11 mouse cellular contexts compared by ENCODE assay signal in genomic region chr4:12334429-12334828, GRCm38 (mm10).
DNase-seq lines count a peak whose midpoint lies in the region; ATAC-seq lines count a peak whose summit lies in the region.
"Had no signal": no experiment of that assay in that cellular context is flagged by ENCODE, and none has a peak within 500 bp of the region (broad histone marks: within the 10 kb centered on the region; RNA-seq: fewer than 3 reads in every experiment).

No protein-coding gene starts in this region.

- intact Hi-C loops in left cerebral cortex, postnatal 4 days (cut with DNase I), result no loop called here

- H3K4me2 ChIP-seq in midbrain, embryonic 15.5 days, result peak overlapping the region; percentile 9
- H3K4me2 ChIP-seq: embryonic facial prominence, embryonic 15.5 days; limb, embryonic 13.5 days had no signal

- 22% methylated on average over 9 of the region's 9 CpGs for WGBS in midbrain, embryonic 15.5 days

- peak; percentile 93 for ATAC-seq in midbrain, embryonic 15.5 days (replicated peaks)
- ATAC-seq: intestine, postnatal 0 days had no signal

- H3K4me3 ChIP-seq in midbrain, embryonic 15.5 days, result no peak overlapping the region
- H3K4me3 ChIP-seq: embryonic facial prominence, embryonic 15.5 days; limb, embryonic 13.5 days had no signal

- DNase-seq in adrenal gland, adult 2 months, result peak; percentile 1
- no peak for DNase-seq in adrenal gland, adult 18-20 months (ENCODE audit: low spot score in 2 of 2)
- peak; percentile 3 to 5 for DNase-seq in left cerebral cortex, adult 18-20 months (ENCODE audit: low spot score in 2 of 2)
- DNase-seq in left cerebral cortex, postnatal 4 days, result no peak
- peak; percentile 6 to 40 for DNase-seq in frontal cortex, adult 2 months (ENCODE audit: extremely low spot score in 1 of 2, low spot score in 1 of 2)
- DNase-seq in ovary, postnatal 10 days (ENCODE audit: low spot score), result no peak
- DNase-seq in urinary bladder, adult 18-20 months (ENCODE audit: low spot score in 2 of 2), result no peak

- H3K27ac ChIP-seq in midbrain, embryonic 15.5 days, result peak overlapping the region; percentile 70
- H3K27ac ChIP-seq: embryonic facial prominence, embryonic 15.5 days; limb, embryonic 13.5 days had no signal

- no peaks in the 10 kb centered on the region for H3K9me3 ChIP-seq in midbrain, embryonic 15.5 days
- H3K9me3 ChIP-seq: embryonic facial prominence, embryonic 15.5 days; limb, embryonic 13.5 days had no signal

- H3K27me3 ChIP-seq in midbrain, embryonic 15.5 days (replicated peaks), result no peaks in the 10 kb centered on the region
- H3K27me3 ChIP-seq: embryonic facial prominence, embryonic 15.5 days; limb, embryonic 13.5 days had no signal

- no peaks in the 10 kb centered on the region for H3K36me3 ChIP-seq in midbrain, embryonic 15.5 days (replicated peaks)
- H3K36me3 ChIP-seq: embryonic facial prominence, embryonic 15.5 days; limb, embryonic 13.5 days had no signal

- peaks cover 10% of the 10 kb centered on the region for H3K4me1 ChIP-seq in midbrain, embryonic 15.5 days
- H3K4me1 ChIP-seq: embryonic facial prominence, embryonic 15.5 days; limb, embryonic 13.5 days had no signal

- no peak overlapping the region for H3K9ac ChIP-seq in midbrain, embryonic 15.5 days
- H3K9ac ChIP-seq: embryonic facial prominence, embryonic 15.5 days; limb, embryonic 13.5 days had no signal

Comparison
In these comparisons a context has a peak if more than half of its experiments do, and no peak if none do; other contexts are left out.
1. DNase-seq: peak in adrenal gland, adult 2 months (single experiment), left cerebral cortex, adult 18-20 months (2 of 2) and frontal cortex, adult 2 months (2 of 2); none in adrenal gland, adult 18-20 months (0 of 2), left cerebral cortex, postnatal 4 days (single experiment), ovary, postnatal 10 days (single experiment) and urinary bladder, adult 18-20 months (0 of 2).